Mouse (Mus musculus) ES-E14 (cell line): ENCODE measurements around the gene Ddx19a.

ENCODE experiments used
- HCFC1 ChIP-seq: IDR thresholded peaks from 2 replicates; pipeline ENCODE4 v1.6.1; 2012; ENCODE audit warnings: low read length, inconsistent platforms, borderline replicate concordance; ENCODE audit not compliant: insufficient read depth
- MAFK ChIP-seq: IDR thresholded peaks from 2 replicates; pipeline ENCODE4 v1.6.1; 2014; ENCODE audit warnings: mild to moderate bottlenecking, low read depth, low read length, inconsistent platforms; ENCODE audit not compliant: insufficient read depth
- ZC3H11A ChIP-seq: IDR thresholded peaks from 2 replicates; pipeline ENCODE4 v1.6.1; 2012; ENCODE audit warnings: low read depth, mild to moderate bottlenecking, inconsistent platforms, low read length, borderline replicate concordance
- ZNF384 ChIP-seq: IDR thresholded peaks from 2 replicates; pipeline ENCODE4 v1.6.1; 2012; ENCODE audit warnings: low read depth, low read length, inconsistent platforms

- TF ChIP-seq HCFC1 (no peak), ZNF384 (no peak), ZC3H11A (no peak), MAFK (no peak)
These were observed 32.0 kb upstream of the Ddx19a start for GRCm38 (mm10) chr8:111029589-111029988.
